Mouse (Mus musculus): ENCODE measurements around the gene Slc2a5. TPM values are rescaled to one million over a fixed set of nuclear protein-coding genes. Genes with fewer than 3 reads are reported as not detected.

The Slc2a5 gene
- total RNA-seq, 2 experiments from 2014 or later = 4.5 to 4.7 TPM

- Histone ChIP-seq H3K4me3 (peak overlapping the region; percentile 76), H3K27ac (peak overlapping the region; percentile 41)
- TF ChIP-seq CTCF (IDR thresholded peaks at IDR 0.05) = no peak
- intact Hi-C loops (cut with DNase I) = no loop called here
- no peak for DNase-seq (ENCODE audit: extremely low spot score in 1 of 2, low spot score in 2 of 2)
Observed at GRCm38 (mm10) chr4:150087890-150088530, 31.1 kb upstream of the Slc2a5 start.

GRCm38 (mm10) chr4:150089121-150089520 is 30.0 kb upstream of the Slc2a5 start:
- Histone ChIP-seq H3K4me3 (no peak overlapping the region), H3K27ac (no peak overlapping the region)
- intact Hi-C loops (cut with DNase I) = no loop called here
- no peak for DNase-seq (ENCODE audit: extremely low spot score in 1 of 2, low spot score in 2 of 2)
- no peak for TF ChIP-seq CTCF (IDR thresholded peaks at IDR 0.05)

GRCm38 (mm10) chr4:150091887-150092582 is 27.0 kb upstream of the Slc2a5 start:
- peak in 1 of 2 experiments; percentile 20 for DNase-seq (ENCODE audit: extremely low spot score in 1 of 2, low spot score in 2 of 2)
- intact Hi-C loops (cut with DNase I) = no loop called here

GRCm38 (mm10) chr4:150092583-150092902 is 26.5 kb upstream of the Slc2a5 start:
- Histone ChIP-seq H3K4me3 (no peak overlapping the region), H3K27ac (no peak overlapping the region)
- no peak for DNase-seq (ENCODE audit: extremely low spot score in 1 of 2, low spot score in 2 of 2)
- intact Hi-C loops (cut with DNase I) = no loop called here
- TF ChIP-seq CTCF (IDR thresholded peaks at IDR 0.05) = no peak

More at GRCm38 (mm10) chr4:150091887-150092582, 27.0 kb upstream of the Slc2a5 start:
- Histone ChIP-seq H3K4me3 (no peak overlapping the region), H3K27ac (no peak overlapping the region)
- peak; percentile 73 for TF ChIP-seq CTCF (IDR thresholded peaks at IDR 0.05)

- intact Hi-C loops (cut with DNase I) = no loop called here
- TF ChIP-seq CTCF (IDR thresholded peaks at IDR 0.05) = no peak
- Histone ChIP-seq H3K4me3 (no peak overlapping the region), H3K27ac (no peak overlapping the region)
- no peak for DNase-seq (ENCODE audit: extremely low spot score in 1 of 2, low spot score in 2 of 2)
Observed at GRCm38 (mm10) chr4:150093560-150094462, 25.3 kb upstream of the Slc2a5 start.

- no peak for DNase-seq (ENCODE audit: extremely low spot score in 1 of 2, low spot score in 2 of 2)
- intact Hi-C loops (cut with DNase I) = no loop called here
- Histone ChIP-seq H3K27ac (no peak overlapping the region), H3K4me3 (no peak overlapping the region)
- no peak for TF ChIP-seq CTCF (IDR thresholded peaks at IDR 0.05)
Observed at GRCm38 (mm10) chr4:150094463-150094789, 24.7 kb upstream of the Slc2a5 start.

GRCm38 (mm10) chr4:150096309-150096708 is 22.8 kb upstream of the Slc2a5 start:
- TF ChIP-seq CTCF (IDR thresholded peaks at IDR 0.05) = no peak
- H3K4me3 ChIP-seq = no peak overlapping the region
- DNase-seq (ENCODE audit: extremely low spot score in 1 of 2, low spot score in 2 of 2) = no peak
- intact Hi-C loops (cut with DNase I) = no loop called here
- no peak overlapping the region for H3K27ac ChIP-seq

- Histone ChIP-seq H3K27ac (no peak overlapping the region), H3K4me3 (no peak overlapping the region)
- no peak for TF ChIP-seq CTCF (IDR thresholded peaks at IDR 0.05)
- DNase-seq (ENCODE audit: extremely low spot score in 1 of 2, low spot score in 2 of 2) = no peak
- intact Hi-C loops (cut with DNase I) = loop anchor here (2.0 kb wide), 1 partner anchor 291 kb away; no protein-coding TSS in a partner anchor
Observed at GRCm38 (mm10) chr4:150097847-150098246, 21.2 kb upstream of the Slc2a5 start.

- H3K27ac ChIP-seq = no peak overlapping the region
- intact Hi-C loops (cut with DNase I) = loop anchor here (1.0 to 2.0 kb wide), 2 partner anchors 64 to 292 kb away; no protein-coding TSS in a partner anchor
- TF ChIP-seq CTCF (IDR thresholded peaks at IDR 0.05) = peak; percentile 96
- peak; percentile 40 to 52 for DNase-seq (ENCODE audit: extremely low spot score in 1 of 2, low spot score in 2 of 2)
- H3K4me3 ChIP-seq = no peak overlapping the region
Observed at GRCm38 (mm10) chr4:150098880-150099279, 20.2 kb upstream of the Slc2a5 start.

- intact Hi-C loops (cut with DNase I) = no loop called here
- no peak for TF ChIP-seq CTCF (IDR thresholded peaks at IDR 0.05)
- no peak for DNase-seq (ENCODE audit: extremely low spot score in 1 of 2, low spot score in 2 of 2)
- no peak overlapping the region for H3K4me3 ChIP-seq
- H3K27ac ChIP-seq = no peak overlapping the region
Observed at GRCm38 (mm10) chr4:150102822-150103221, 16.3 kb upstream of the Slc2a5 start.

- intact Hi-C loops (cut with DNase I) = no loop called here
- H3K27ac ChIP-seq = no peak overlapping the region
- no peak for TF ChIP-seq CTCF (IDR thresholded peaks at IDR 0.05)
- DNase-seq (ENCODE audit: extremely low spot score in 1 of 2, low spot score in 2 of 2) = no peak
- no peak overlapping the region for H3K4me3 ChIP-seq
Observed at GRCm38 (mm10) chr4:150105671-150106070, 13.4 kb upstream of the Slc2a5 start.

GRCm38 (mm10) chr4:150106637-150107036 is 12.4 kb upstream of the Slc2a5 start:
- H3K4me3 ChIP-seq = no peak overlapping the region
- intact Hi-C loops (cut with DNase I) = no loop called here
- DNase-seq (ENCODE audit: extremely low spot score in 1 of 2, low spot score in 2 of 2) = no peak
- no peak overlapping the region for H3K27ac ChIP-seq
- TF ChIP-seq CTCF (IDR thresholded peaks at IDR 0.05) = no peak

Data from left cerebral cortex, adult 2 months (tissue).